Mouse (Mus musculus) heart, embryonic 12.5 days (tissue): ENCODE measurements at regions not wholly inside any gene's neighbourhood (a gene's known extent, or its start where the extent isn't known, plus 50 kb on each side); places are given as distances from the start of the nearest gene placed in this dataset.
A peak's percentile ranks its signal among the peaks of the same experiment; 100 is the strongest.

ENCODE experiments used
- ATAC-seq: fragments of 200-750 bp; cut with Nextera tagmentation; 2 replicates; pipeline ENCODE4 v1.8.0; 2017; ENCODE audit warnings: moderate TSS enrichment, moderate library complexity; ENCODE audit not compliant: insufficient number of reproducible peaks, low FRiP score
- H3K27ac ChIP-seq: fragments of 300-500 bp; sonication (generic); 2 replicates; pipeline ENCODE4 v1.5.1; 2016; ENCODE audit warnings: mild to moderate bottlenecking, moderate library complexity; ENCODE audit not compliant: poor library complexity, severe bottlenecking
- H3K27me3 ChIP-seq: fragments of 300-500 bp; sonication (generic); replicated peaks from 2 replicates; pipeline ENCODE4 v1.6.1; 2016; ENCODE audit warnings: mild to moderate bottlenecking, moderate library complexity
- H3K36me3 ChIP-seq: fragments of 300-500 bp; sonication (generic); 2 replicates; pipeline ENCODE4 v1.6.1; 2016; ENCODE audit warnings: mild to moderate bottlenecking, moderate library complexity
- H3K4me1 ChIP-seq: fragments of 300-500 bp; sonication (generic); replicated peaks from 2 replicates; pipeline ENCODE4 v1.6.1; 2016; ENCODE audit warnings: mild to moderate bottlenecking
- H3K4me2 ChIP-seq: fragments of 300-500 bp; sonication (generic); 2 replicates; pipeline ENCODE4 v1.6.1; 2016; ENCODE audit warnings: mild to moderate bottlenecking, moderate library complexity
- H3K4me3 ChIP-seq: fragments of 300-500 bp; sonication (generic); 2 replicates; pipeline ENCODE4 v1.5.1; 2016; ENCODE audit warnings: mild to moderate bottlenecking
- H3K9ac ChIP-seq: fragments of 300-500 bp; sonication (generic); 2 replicates; pipeline ENCODE4 v1.6.1; 2016; ENCODE audit warnings: mild to moderate bottlenecking, moderate library complexity
- H3K9me3 ChIP-seq: fragments of 300-500 bp; sonication (generic); replicated peaks from 2 replicates; pipeline ENCODE4 v1.6.1; 2016; ENCODE audit warnings: mild to moderate bottlenecking, moderate library complexity
- WGBS: fragments of 180-500 bp; shearing (Covaris S2); methylation state at CpG from one replicate; pipeline ENCODE4 v1.1.7; 2016; 5-methylcytosine and 5-hydroxymethylcytosine counted together

DNA sequence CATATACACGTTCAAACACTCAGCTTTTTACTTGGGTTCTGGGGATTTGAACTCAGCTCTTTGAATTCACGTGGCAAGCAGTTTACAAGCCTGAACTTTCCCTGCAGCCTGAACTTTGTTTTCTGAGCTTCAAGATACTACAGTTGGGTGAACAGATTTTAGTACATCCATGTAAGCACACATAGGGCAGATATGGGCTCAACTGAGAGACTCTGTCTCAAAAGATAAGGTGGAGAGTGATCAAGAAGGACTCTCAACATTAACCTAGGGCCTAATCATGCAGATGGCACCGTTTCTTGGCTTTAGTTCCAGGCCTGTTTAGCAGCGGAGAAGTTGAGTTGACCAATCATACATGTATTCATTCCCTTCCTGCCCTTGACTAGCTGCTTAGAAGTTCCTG, 1403.7 kb upstream of the A1bg start:
- ATAC-seq, result no peak
- no peak overlapping the region for H3K9ac ChIP-seq
- no peak overlapping the region for H3K4me3 ChIP-seq
- no peaks in the 10 kb centered on the region for H3K9me3 ChIP-seq
- H3K27ac ChIP-seq, result no peak overlapping the region
- H3K27me3 ChIP-seq, result no peaks in the 10 kb centered on the region
- peaks cover 20% of the 10 kb centered on the region for H3K4me1 ChIP-seq
- no peak overlapping the region for H3K4me2 ChIP-seq
- WGBS, result 84% methylated on average over 4 of the region's 4 CpGs
- no peaks in the 10 kb centered on the region for H3K36me3 ChIP-seq

DNA sequence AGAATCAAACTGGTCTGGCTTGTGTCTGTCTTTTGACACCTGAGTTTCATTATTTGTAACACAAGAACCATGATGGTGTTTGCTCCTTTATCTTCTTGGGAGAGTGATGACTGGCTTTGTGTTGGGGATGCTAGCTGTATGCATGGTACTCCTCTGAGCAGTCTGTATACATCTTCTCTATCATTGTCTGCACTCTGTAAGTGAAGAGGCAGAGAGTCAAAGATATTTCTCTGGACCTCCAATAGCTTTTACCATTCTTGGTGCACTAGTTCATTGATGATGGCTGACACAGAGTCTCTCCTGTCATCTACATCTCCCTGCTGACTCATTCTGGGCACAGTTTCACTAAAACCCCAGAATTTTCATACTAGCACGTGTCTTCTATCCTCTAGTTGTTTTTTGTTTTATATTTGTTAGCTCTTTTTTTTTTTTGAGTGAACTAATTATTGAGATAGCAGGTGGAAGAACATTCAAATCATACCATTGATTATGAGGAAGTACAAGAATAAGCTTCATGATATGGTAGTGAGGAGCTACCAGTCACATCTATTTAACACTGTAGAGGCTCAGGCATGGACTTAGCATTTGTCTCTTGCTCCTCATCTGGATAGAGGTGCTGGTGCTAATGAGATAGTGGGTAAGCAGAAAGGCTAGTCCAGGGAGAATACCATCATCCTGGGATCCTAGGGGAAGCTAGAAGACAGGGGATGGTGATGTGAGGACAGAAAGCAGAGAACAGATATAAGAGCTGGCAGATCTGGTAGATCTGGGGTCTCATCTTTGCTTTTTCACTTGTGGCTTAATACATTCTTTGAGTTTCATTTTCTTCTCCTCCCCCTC, 1402.9 kb upstream of the A1bg start:
- Histone ChIP-seq H3K27ac (no peak overlapping the region), H3K36me3 (no peaks in the 10 kb centered on the region), H3K4me3 (no peak overlapping the region), H3K27me3 (no peaks in the 10 kb centered on the region), H3K9ac (no peak overlapping the region), H3K4me2 (no peak overlapping the region), H3K4me1 (peaks cover 20% of the 10 kb centered on the region), H3K9me3 (no peaks in the 10 kb centered on the region)
- 73% methylated on average over 1 of the region's 1 CpGs for WGBS
- ATAC-seq, result no peak

DNA sequence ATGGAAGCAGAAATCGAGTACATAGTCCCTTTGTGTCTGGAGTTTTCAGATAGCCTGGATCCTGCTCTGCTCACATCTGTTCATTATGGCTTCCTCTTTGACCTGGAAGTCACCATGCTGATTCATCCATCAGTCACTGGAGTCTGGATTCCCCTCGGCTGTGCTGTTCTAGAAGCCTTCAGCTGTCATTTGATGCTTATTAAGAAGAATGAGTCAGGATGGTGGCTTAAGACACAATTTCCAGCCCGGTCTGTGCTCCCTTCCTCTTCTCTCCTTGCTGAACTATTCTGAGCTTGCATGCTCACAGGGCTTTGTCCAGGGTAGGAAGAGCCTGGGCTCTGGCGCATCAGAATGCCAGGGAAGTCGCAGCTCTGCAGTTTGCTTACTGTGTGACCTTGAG, 1398.2 kb upstream of the A1bg start:
- ATAC-seq, result no peak
- H3K4me2 ChIP-seq, result no peak overlapping the region
- H3K36me3 ChIP-seq, result no peaks in the 10 kb centered on the region
- no peak overlapping the region for H3K4me3 ChIP-seq
- H3K9me3 ChIP-seq, result no peaks in the 10 kb centered on the region
- no peaks in the 10 kb centered on the region for H3K4me1 ChIP-seq
- no peak overlapping the region for H3K9ac ChIP-seq
- H3K27ac ChIP-seq, result no peak overlapping the region
- 58% methylated on average over 5 of the region's 5 CpGs for WGBS
- H3K27me3 ChIP-seq, result no peaks in the 10 kb centered on the region

DNA sequence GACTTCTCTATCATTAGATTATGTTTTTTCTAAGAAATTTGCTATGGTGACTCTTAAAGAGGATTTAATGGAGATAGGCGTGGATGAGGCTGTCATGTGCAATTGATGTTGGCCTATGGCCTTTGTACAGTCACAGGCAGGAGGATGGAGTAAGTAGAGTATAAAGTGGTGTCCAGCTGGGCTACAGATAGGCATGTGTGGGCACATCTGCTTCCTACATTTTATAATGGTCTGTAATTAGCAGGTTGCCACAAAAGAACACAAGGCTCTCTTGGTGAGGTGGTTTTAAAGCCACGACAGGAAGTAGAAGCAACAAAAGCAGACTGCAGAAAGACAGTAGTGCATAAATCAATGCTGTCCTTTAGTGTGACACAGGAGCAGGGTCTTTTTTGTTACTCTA, 1391.6 kb upstream of the A1bg start:
- no peak overlapping the region for H3K9ac ChIP-seq
- H3K4me3 ChIP-seq, result no peak overlapping the region
- H3K9me3 ChIP-seq, result no peaks in the 10 kb centered on the region
- ATAC-seq, result no peak
- no peaks in the 10 kb centered on the region for H3K4me1 ChIP-seq
- no peaks in the 10 kb centered on the region for H3K27me3 ChIP-seq
- H3K36me3 ChIP-seq, result no peaks in the 10 kb centered on the region
- WGBS, result 77% methylated on average over 2 of the region's 2 CpGs
- H3K27ac ChIP-seq, result no peak overlapping the region
- no peak overlapping the region for H3K4me2 ChIP-seq

DNA sequence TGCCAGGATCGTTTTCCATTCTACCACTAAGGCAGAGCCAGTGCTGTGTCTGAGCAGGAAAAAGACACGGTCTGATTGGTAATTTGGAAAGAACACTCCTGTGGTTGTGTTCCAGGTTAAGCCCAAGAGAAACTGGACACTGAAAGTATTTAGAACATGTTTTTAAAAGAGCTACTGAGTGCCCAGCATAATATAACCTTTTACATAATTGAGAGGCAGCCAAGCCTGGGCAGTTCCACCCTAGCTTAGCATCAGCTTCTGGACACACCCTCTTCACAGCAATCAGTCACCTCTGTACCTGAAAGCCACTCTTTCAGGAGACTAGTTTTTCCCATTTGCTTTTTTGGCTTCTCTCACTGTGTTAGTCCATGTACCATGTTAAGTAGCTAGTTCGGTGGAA, 1379.4 kb upstream of the A1bg start:
- Histone ChIP-seq H3K36me3 (no peaks in the 10 kb centered on the region), H3K9ac (no peak overlapping the region), H3K4me2 (no peak overlapping the region), H3K9me3 (no peaks in the 10 kb centered on the region), H3K4me1 (no peaks in the 10 kb centered on the region), H3K27ac (no peak overlapping the region), H3K4me3 (no peak overlapping the region), H3K27me3 (no peaks in the 10 kb centered on the region)
- no peak for ATAC-seq
- WGBS, result 81% methylated on average over 3 of the region's 3 CpGs

DNA sequence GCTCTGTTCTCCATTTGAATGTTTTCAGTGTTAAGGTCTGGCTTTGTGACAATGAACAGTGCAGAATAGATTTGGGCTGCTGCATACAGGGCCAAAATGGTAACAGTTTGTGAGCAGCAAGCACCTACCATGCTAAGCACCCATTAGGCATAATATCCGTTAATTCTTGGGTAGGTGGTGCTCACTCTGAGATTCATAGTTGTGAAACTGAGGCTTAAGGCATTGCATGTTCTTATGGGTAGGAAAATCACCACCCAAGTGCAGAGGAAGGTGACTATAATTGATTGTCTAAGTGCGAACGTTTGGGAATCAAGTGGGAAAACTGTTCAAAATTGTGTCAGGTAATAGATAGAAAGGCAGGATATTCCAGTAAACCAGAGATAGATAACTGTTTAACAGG, 1378.8 kb upstream of the A1bg start:
- H3K9me3 ChIP-seq, result no peaks in the 10 kb centered on the region
- no peaks in the 10 kb centered on the region for H3K36me3 ChIP-seq
- no peaks in the 10 kb centered on the region for H3K4me1 ChIP-seq
- H3K9ac ChIP-seq, result no peak overlapping the region
- no peak overlapping the region for H3K27ac ChIP-seq
- H3K4me3 ChIP-seq, result no peak overlapping the region
- no peaks in the 10 kb centered on the region for H3K27me3 ChIP-seq
- ATAC-seq, result no peak
- WGBS, result 82% methylated on average over 3 of the region's 3 CpGs
- H3K4me2 ChIP-seq, result no peak overlapping the region

DNA sequence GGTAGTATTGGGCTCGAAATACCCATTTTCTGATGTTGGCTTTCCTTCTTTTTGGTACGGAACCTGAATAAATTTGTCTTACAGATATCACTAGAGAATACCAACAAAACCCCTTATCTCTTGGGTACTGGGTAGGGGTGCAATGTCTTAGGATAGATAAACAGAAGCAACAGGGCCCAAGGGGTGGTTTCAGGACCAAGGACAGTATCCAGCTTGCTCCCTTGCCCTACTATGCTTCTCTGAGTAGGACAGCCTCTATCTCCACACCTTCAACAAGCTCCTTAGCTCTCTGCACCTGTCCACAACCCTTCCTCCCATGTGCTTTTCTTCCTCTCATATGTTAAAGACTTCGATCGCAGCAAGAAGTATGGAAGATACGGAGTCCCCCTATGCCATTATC, 1374.3 kb upstream of the A1bg start:
- Histone ChIP-seq H3K27me3 (no peaks in the 10 kb centered on the region), H3K9me3 (no peaks in the 10 kb centered on the region), H3K4me2 (no peak overlapping the region), H3K9ac (no peak overlapping the region), H3K4me3 (no peak overlapping the region), H3K4me1 (peaks cover 12% of the 10 kb centered on the region), H3K27ac (no peak overlapping the region), H3K36me3 (no peaks in the 10 kb centered on the region)
- WGBS, result 75% methylated on average over 5 of the region's 5 CpGs
- no peak for ATAC-seq

DNA sequence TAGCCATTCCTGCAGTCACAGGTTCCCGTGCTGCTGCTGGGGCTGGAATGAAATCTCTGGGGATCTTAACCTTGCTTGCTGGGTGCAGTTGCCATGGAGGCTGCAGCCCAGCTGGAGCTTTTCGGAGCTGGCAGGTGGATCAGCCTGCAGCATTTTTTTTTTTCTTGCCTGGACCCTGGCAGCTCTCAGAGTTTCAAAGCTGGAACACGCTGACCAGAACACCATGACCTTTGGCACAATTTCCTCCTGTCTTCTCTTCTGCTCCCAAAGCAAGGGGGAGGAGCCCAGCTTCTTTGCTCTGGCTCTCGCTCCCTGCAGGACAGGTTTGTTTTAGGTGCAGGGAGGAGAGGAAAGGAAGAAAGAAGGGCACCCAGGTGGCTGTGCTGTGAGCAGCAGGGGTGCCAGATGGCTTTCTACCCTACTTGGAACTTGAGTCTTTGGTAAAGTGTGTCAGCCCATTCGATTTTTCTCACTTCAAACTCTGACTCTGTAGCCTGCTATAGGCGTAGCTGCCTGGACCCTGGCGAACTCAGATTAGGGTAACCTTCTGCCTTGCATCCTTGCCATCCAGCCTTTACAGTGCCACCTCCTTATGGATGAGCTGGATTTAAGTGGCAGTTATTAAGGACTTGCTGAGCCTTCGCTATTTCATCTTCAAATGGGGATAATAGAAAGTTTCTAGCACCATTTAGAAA, 1372.6 kb upstream of the A1bg start:
- H3K27ac ChIP-seq, result no peak overlapping the region
- H3K36me3 ChIP-seq, result no peaks in the 10 kb centered on the region
- no peaks in the 10 kb centered on the region for H3K9me3 ChIP-seq
- no peak overlapping the region for H3K4me3 ChIP-seq
- no peak for ATAC-seq
- H3K4me1 ChIP-seq, result peaks cover 12% of the 10 kb centered on the region
- peak overlapping the region; percentile 24; the same call in 1 of the 2 replicates for H3K4me2 ChIP-seq
- no peaks in the 10 kb centered on the region for H3K27me3 ChIP-seq
- H3K9ac ChIP-seq, result no peak overlapping the region
- 38% methylated on average over 8 of the region's 8 CpGs for WGBS

DNA sequence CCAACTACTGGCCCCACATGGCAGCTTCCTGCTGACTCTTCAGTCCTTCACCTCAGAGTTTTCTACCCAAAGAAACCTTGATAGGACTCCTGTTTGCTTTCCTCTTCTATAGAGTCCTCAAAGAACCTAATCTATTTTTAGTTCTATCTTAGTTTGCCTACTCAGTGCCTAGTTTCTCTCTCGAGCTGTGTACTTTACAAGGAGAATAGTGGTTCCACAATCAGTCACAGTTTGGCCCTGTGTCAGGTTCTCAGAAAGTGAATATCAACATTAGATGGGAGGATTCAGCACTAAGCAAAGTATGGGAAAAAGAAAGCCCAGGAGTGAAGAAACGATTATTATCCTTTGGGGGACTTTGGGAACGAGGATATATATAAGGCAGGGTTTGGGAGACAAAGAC, 1372.0 kb upstream of the A1bg start:
- H3K36me3 ChIP-seq, result no peaks in the 10 kb centered on the region
- WGBS, result 38% methylated on average over 3 of the region's 3 CpGs
- H3K27me3 ChIP-seq, result no peaks in the 10 kb centered on the region
- peaks cover 12% of the 10 kb centered on the region for H3K4me1 ChIP-seq
- no peak overlapping the region for H3K9ac ChIP-seq
- H3K4me3 ChIP-seq, result no peak overlapping the region
- no peak overlapping the region for H3K27ac ChIP-seq
- peak overlapping the region; percentile 24; the same call in 1 of the 2 replicates for H3K4me2 ChIP-seq
- H3K9me3 ChIP-seq, result no peaks in the 10 kb centered on the region
- no peak for ATAC-seq

DNA sequence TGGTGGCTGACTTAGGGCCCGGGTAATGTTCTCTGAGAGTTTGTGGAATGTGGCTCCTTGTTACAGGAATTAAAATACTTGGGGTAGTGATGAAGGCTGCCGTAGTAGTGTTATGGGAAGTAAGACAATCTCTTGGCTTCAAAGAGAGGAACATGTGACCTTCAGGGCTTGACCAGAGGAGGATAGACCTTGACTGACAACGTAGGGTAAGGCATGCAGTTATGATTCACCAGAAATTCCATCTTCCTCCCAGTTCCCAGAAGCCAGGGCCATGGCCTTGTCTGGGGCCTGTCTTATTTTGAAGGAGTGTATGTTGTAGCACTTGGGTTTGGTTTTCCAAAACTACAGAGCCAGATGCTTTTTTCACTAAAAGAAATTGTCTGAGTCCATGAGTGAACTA, 1370.1 kb upstream of the A1bg start:
- H3K4me2 ChIP-seq, result no peak overlapping the region
- no peak overlapping the region for H3K9ac ChIP-seq
- H3K36me3 ChIP-seq, result no peaks in the 10 kb centered on the region
- H3K27ac ChIP-seq, result no peak overlapping the region
- H3K9me3 ChIP-seq, result no peaks in the 10 kb centered on the region
- WGBS, result 62% methylated on average over 3 of the region's 3 CpGs
- no peak overlapping the region for H3K4me3 ChIP-seq
- H3K27me3 ChIP-seq, result no peaks in the 10 kb centered on the region
- peaks cover 12% of the 10 kb centered on the region for H3K4me1 ChIP-seq
- no peak for ATAC-seq

DNA sequence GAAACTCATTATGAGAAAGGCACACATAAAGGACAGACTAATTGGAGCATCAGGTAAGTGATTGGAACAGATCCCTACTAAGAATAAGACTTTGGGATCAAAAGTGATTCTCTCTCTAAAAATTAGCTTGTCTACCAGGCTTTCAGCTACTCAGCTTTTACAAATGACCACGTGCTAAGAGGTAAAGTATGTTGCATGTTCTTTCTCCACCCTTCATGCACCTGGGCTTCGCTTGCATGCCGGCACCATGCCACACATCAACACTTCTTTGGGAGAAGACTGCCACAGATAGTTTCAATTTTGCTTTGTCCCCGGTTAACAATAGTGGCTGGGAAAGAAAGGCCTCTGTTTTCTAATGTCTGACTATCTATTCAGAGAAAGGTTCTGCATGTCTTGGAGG, 1367.9 kb upstream of the A1bg start:
- H3K4me1 ChIP-seq, result peaks cover 20% of the 10 kb centered on the region

More for the DNA sequence above, 1367.9 kb upstream of the A1bg start:
- Histone ChIP-seq H3K36me3 (no peaks in the 10 kb centered on the region), H3K9ac (no peak overlapping the region), H3K27ac (no peak overlapping the region), H3K9me3 (no peaks in the 10 kb centered on the region), H3K4me2 (no peak overlapping the region), H3K27me3 (no peaks in the 10 kb centered on the region), H3K4me3 (no peak overlapping the region)
- 83% methylated on average over 4 of the region's 4 CpGs for WGBS
- ATAC-seq, result no peak
